Mouse (Mus musculus) heart, embryonic 13.5 days (tissue): ENCODE data around the gene Hhat. TPM values are rescaled to one million over a fixed set of nuclear protein-coding genes. Genes with fewer than 3 reads are reported as not detected.

Source experiments
- ATAC-seq: fragments of 200-750 bp; cut with Nextera tagmentation; 2 replicates; pipeline ENCODE4 v1.8.0; 2017; ENCODE audit warnings: moderate TSS enrichment; ENCODE audit not compliant: insufficient number of reproducible peaks, low FRiP score, low TSS enrichment; ENCODE audit errors: extremely low read depth
- H3K27ac ChIP-seq: fragments of 300-500 bp; sonication (generic); replicated peaks from 2 replicates; pipeline ENCODE4 v1.5.1; 2015; ENCODE audit warnings: moderate library complexity, mild to moderate bottlenecking, inconsistent platforms
- H3K27me3 ChIP-seq: fragments of 300-500 bp; sonication (generic); replicated peaks from 2 replicates; pipeline ENCODE4 v1.6.1; 2015; ENCODE audit warnings: mild to moderate bottlenecking, inconsistent platforms
- H3K36me3 ChIP-seq: fragments of 300-500 bp; sonication (generic); 2 replicates; pipeline ENCODE4 v1.6.1; 2015; ENCODE audit warnings: mild to moderate bottlenecking, inconsistent platforms
- H3K4me1 ChIP-seq: fragments of 300-500 bp; sonication (generic); 2 replicates; pipeline ENCODE4 v1.6.1; 2015; ENCODE audit warnings: inconsistent platforms
- H3K4me2 ChIP-seq: fragments of 300-500 bp; sonication (generic); 2 replicates; pipeline ENCODE4 v1.6.1; 2015; ENCODE audit warnings: inconsistent platforms, mild to moderate bottlenecking, moderate library complexity
- H3K4me3 ChIP-seq: fragments of 300-500 bp; sonication (generic); 2 replicates; pipeline ENCODE4 v1.5.1; 2015; ENCODE audit warnings: moderate library complexity, mild to moderate bottlenecking, inconsistent platforms
- H3K9ac ChIP-seq: fragments of 300-500 bp; sonication (generic); 2 replicates; pipeline ENCODE4 v1.6.1; 2015; ENCODE audit warnings: inconsistent platforms, mild to moderate bottlenecking, moderate library complexity
- H3K9me3 ChIP-seq: fragments of 300-500 bp; sonication (generic); 2 replicates; pipeline ENCODE4 v1.6.1; 2016; ENCODE audit warnings: inconsistent platforms
- WGBS: fragments of 180-500 bp; shearing (Covaris S2); methylation state at CpG from one replicate; pipeline ENCODE4 v1.1.7; 2015; ENCODE audit warnings: mixed read lengths; 5-methylcytosine and 5-hydroxymethylcytosine counted together
- polyA plus RNA-seq: library from polyadenylated mRNA; unstranded; fragments of >200 nt; fragmentation: Nextera tagmentation; extraction: Ambion mirVana; gene quantifications from 2 replicates; pipeline ENCODE4 v1.2.1, GENCODE M21; 2015

The Hhat gene
- polyA plus RNA-seq, 1 experiment from 2014 or later = 6.3 TPM

DNA sequence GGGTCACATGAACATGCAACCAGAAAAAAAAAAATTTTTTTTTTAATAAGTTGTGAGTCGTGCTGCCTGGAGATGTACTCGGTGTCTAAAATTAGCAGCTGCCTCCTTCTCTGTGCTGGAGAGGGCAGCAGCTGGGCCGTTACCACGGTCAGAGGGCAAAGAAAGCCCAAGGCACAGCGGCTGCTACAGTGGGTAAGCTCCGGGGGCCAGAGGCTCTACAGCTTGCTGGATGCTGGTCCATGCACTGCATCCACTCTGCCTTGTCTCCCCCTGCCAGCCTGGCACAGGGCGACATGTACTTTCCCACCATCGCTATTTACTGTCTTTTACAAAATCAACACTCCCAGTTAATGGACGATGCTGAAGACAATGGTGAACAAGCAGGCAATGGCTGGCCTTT lies 226.9 kb downstream of the Hhat start:
- Histone ChIP-seq H3K27ac (no peak overlapping the region), H3K9ac (no peak overlapping the region), H3K4me3 (no peak overlapping the region), H3K36me3 (no peaks in the 10 kb centered on the region), H3K4me1 (peaks cover 10% of the 10 kb centered on the region), H3K27me3 (no peaks in the 10 kb centered on the region), H3K9me3 (no peaks in the 10 kb centered on the region), H3K4me2 (no peak overlapping the region)
- WGBS = 59% methylated on average over 9 of the region's 9 CpGs
- no peak for ATAC-seq

DNA sequence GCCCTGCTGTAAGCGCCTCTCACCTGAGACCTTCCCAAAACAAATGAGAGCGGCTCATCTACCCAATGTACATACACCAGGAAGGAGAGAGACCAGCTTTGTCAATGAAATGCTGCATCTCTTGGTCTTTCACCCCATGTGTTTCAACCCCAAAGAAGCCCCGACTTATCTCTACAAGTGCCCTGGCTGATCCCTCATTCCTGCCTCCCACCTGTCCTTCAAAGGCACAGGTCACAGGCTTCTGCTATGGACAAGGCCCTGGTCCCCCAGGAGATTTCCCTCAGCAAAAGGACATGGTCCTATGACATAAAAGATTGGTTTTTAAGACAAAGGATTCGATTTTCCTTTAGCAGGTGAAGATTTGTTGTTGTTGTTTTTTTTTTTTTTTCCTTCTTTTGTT lies 227.3 kb downstream of the Hhat start:
- Histone ChIP-seq H3K36me3 (no peaks in the 10 kb centered on the region), H3K4me3 (no peak overlapping the region), H3K9ac (no peak overlapping the region), H3K4me1 (peaks cover 10% of the 10 kb centered on the region), H3K27ac (no peak overlapping the region), H3K4me2 (no peak overlapping the region), H3K27me3 (no peaks in the 10 kb centered on the region), H3K9me3 (no peaks in the 10 kb centered on the region)
- ATAC-seq = no peak
- WGBS = 76% methylated on average over 4 of the region's 4 CpGs

DNA sequence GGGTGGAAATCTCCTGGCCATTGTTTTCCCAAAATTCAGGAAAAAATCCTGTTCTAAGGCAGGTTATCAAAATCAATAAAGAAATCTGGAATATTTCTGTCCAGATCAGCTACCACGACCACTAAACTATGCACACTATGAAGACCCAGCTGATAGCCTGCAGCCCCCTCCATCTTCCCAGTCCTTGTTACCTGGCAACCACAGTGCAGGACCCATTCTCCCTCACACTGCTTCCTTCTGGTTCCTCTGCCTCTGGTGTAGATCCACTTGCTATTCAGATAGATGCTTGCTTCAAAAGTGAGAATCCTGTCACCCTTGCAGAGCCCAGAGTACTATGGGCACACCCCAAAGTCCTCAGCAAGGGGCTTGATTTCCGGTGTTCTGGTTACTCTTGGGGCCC lies 228.9 kb downstream of the Hhat start:
- H3K27ac ChIP-seq = no peak overlapping the region
- whole genome bisulfite sequencing = 54% methylated on average over 2 of the region's 2 CpGs
- H3K4me2 ChIP-seq = no peak overlapping the region
- no peak overlapping the region for H3K9ac ChIP-seq
- ATAC-seq = no peak
- no peaks in the 10 kb centered on the region for H3K27me3 ChIP-seq
- H3K4me3 ChIP-seq = no peak overlapping the region
- H3K9me3 ChIP-seq = no peaks in the 10 kb centered on the region
- H3K4me1 ChIP-seq = peaks cover 10% of the 10 kb centered on the region
- H3K36me3 ChIP-seq = no peaks in the 10 kb centered on the region

DNA sequence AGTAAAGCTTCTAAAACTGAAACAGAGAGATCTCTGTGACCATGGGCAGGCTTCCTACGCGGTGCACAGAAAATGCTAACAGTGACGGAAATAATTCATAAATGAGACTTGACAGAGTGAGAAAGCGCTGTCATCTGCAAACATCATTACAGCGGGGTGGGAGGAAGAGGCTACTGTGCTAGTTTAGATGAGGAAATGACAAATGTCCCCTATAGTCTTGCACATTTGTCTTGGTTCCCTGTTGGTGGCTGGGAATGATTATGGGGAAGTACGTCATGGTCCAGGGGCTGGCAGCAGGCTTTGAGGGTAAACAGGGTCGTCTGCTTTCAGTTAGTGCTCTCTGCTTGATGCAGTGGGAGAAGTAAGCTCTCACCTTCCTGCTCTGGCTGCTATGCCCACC lies 233.9 kb downstream of the Hhat start:
- Histone ChIP-seq H3K4me3 (no peak overlapping the region), H3K4me2 (no peak overlapping the region), H3K27me3 (no peaks in the 10 kb centered on the region), H3K36me3 (no peaks in the 10 kb centered on the region), H3K9me3 (no peaks in the 10 kb centered on the region), H3K9ac (no peak overlapping the region), H3K4me1 (peaks cover 3% of the 10 kb centered on the region), H3K27ac (no peak overlapping the region)
- ATAC-seq = no peak
- WGBS = 68% methylated on average over 7 of the region's 7 CpGs

DNA sequence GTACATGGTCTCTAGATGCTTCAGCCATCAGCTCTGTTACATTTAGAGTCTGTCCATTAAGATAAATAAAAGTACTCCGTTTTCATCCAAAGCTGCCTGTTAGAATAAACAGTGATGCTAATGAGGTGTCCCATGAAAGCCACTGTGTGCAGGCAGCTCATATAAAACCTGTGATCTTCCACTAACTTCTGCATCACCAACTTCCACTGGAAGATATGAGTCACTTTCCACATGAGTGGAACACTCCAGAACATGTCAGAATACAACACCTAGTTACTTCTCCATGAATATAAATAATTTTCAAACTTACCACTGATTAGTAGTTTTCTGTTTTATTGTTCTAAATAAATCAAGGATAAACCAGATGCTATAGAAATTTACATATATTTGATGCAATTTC lies 234.6 kb downstream of the Hhat start:
- no peak overlapping the region for H3K27ac ChIP-seq
- no peak overlapping the region for H3K9ac ChIP-seq
- H3K36me3 ChIP-seq = no peaks in the 10 kb centered on the region
- H3K4me2 ChIP-seq = no peak overlapping the region
- peaks cover 9% of the 10 kb centered on the region for H3K4me1 ChIP-seq
- no peak overlapping the region for H3K4me3 ChIP-seq
- H3K9me3 ChIP-seq = no peaks in the 10 kb centered on the region
- 50% methylated on average over 1 of the region's 1 CpGs for WGBS
- H3K27me3 ChIP-seq = no peaks in the 10 kb centered on the region
- ATAC-seq = no peak

DNA sequence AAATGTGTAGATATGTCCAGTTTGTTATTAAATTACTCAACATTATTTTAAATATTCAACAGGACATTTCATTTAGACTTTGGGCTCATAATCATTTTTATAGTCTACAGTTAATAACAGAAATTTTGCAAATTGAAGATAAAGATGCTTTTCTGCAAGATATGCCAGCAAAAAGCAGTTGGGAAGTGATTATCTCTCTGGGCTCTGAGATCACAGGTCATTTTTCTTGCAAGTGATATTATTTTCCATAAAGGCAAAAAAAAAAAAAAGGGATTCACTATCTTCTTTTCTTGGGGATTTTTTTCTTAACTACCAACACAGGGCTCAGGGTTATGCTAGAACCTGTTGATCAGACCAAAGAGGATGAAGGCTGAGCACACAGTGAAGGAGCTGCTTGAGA lies 238.0 kb downstream of the Hhat start:
- ATAC-seq = no peak

DNA sequence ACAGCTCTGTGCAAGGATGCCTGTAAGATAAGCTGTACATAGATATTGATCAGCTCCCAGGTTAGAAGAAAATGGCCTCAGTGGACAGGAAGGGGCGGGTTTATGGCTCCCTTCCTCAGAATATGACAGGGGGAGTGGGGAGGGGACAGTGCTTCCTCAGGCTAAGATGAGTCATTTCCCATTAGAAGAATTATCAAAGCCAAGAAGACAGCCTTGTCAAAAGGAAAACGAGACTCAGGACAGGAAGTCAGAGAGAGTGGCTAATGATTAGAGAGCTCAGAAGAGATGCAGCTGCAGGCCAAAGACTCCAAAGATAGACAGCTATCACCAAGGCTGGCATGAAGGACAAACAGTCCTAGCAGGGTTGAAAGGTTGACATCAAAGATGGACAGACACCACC lies 238.8 kb downstream of the Hhat start:
- H3K4me2 ChIP-seq = no peak overlapping the region
- no peak overlapping the region for H3K27ac ChIP-seq
- H3K9me3 ChIP-seq = peaks cover 4% of the 10 kb centered on the region; the same call in 1 of the 2 replicates
- no peaks in the 10 kb centered on the region for H3K36me3 ChIP-seq
- peaks cover 17% of the 10 kb centered on the region for H3K4me1 ChIP-seq
- H3K9ac ChIP-seq = no peak overlapping the region
- no peak overlapping the region for H3K4me3 ChIP-seq
- no peaks in the 10 kb centered on the region for H3K27me3 ChIP-seq
- no peak for ATAC-seq
- 37% methylated on average over 2 of the region's 2 CpGs for WGBS

More for the DNA sequence above, 238.0 kb downstream of the Hhat start:
- Histone ChIP-seq H3K4me2 (no peak overlapping the region), H3K9ac (no peak overlapping the region), H3K27ac (no peak overlapping the region), H3K4me1 (peaks cover 16% of the 10 kb centered on the region), H3K4me3 (no peak overlapping the region), H3K9me3 (peaks cover 4% of the 10 kb centered on the region; the same call in 1 of the 2 replicates), H3K27me3 (no peaks in the 10 kb centered on the region), H3K36me3 (no peaks in the 10 kb centered on the region)

DNA sequence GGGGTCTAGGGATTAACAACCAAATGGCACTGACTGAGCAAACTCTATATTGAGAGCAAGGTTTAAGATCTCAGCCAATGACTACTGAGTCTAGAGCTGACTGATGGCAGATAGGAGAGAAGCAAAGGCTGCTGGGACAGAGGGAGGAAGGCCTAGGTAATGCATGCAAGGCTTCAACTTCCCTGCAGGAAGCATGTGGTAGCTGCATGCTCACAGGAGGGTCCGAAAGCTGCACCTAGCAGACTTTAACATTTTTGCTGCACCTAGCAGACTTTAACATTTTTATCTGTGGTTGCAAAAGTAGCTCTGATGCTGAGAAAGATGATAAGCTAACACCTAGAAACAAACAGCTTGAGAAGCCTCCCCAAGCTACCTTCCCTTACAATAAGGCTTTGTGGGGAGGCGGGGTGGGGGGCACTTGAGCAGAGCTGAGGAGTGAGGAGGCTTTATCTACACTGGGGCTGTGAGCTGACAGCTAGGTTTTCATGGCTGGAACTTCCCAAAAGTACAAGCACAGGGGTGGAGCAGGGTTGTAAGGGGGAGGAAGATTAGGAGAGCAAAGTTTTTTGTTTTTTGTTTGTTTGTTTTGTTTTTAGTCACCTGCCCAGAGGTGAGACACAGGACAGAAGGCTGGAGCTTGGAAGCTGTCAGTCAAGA lies 239.4 kb downstream of the Hhat start:
- 46% methylated on average over 2 of the region's 2 CpGs for WGBS
- no peak for ATAC-seq
- H3K27ac ChIP-seq = no peak overlapping the region

DNA sequence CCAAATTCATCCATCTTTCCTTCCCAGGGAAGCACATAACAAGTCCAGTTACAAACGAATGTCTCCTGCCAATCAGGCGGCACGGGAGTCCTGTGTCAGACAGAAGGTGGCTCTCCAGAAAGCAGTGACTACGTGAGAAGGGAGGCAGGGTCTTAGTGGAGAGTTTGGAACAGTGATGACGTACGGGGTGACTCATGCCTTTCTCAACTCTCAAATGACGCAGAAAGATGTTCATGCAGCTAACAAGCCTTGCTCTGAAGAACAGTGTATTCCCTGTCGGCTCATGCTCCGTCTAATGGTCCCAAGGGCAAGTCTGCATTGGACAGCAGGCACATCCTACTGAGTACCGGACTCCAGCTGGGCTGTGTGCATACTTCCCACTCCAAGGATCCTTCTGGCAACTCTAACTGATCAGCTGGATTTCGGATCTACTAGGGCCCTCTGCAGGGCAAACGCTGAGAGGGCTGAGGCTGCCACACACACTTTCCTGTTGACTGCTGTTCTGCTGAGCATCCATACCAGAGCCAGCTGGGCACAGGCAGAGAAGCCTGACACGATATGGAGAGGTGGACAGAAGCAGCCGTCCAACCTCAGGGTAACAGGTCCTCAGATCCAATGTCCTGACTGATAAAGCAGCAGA lies 245.2 kb downstream of the Hhat start:
- H3K9me3 ChIP-seq = peaks cover 4% of the 10 kb centered on the region; the same call in 1 of the 2 replicates
- H3K27me3 ChIP-seq = no peaks in the 10 kb centered on the region
- no peak overlapping the region for H3K9ac ChIP-seq
- no peak overlapping the region for H3K4me3 ChIP-seq
- 0 out of 2 replicates have a peak, but pooled peaks have one; percentile 37 for ATAC-seq
- no peaks in the 10 kb centered on the region for H3K36me3 ChIP-seq
- peaks cover 25% of the 10 kb centered on the region for H3K4me1 ChIP-seq
- H3K27ac ChIP-seq = no peak overlapping the region
- WGBS = 55% methylated on average over 14 of the region's 14 CpGs
- H3K4me2 ChIP-seq = no peak overlapping the region

More for the DNA sequence above, 239.4 kb downstream of the Hhat start:
- Histone ChIP-seq H3K9ac (no peak overlapping the region), H3K4me1 (peaks cover 17% of the 10 kb centered on the region), H3K4me3 (no peak overlapping the region), H3K27me3 (no peaks in the 10 kb centered on the region), H3K36me3 (no peaks in the 10 kb centered on the region), H3K9me3 (peaks cover 4% of the 10 kb centered on the region; the same call in 1 of the 2 replicates), H3K4me2 (no peak overlapping the region)

DNA sequence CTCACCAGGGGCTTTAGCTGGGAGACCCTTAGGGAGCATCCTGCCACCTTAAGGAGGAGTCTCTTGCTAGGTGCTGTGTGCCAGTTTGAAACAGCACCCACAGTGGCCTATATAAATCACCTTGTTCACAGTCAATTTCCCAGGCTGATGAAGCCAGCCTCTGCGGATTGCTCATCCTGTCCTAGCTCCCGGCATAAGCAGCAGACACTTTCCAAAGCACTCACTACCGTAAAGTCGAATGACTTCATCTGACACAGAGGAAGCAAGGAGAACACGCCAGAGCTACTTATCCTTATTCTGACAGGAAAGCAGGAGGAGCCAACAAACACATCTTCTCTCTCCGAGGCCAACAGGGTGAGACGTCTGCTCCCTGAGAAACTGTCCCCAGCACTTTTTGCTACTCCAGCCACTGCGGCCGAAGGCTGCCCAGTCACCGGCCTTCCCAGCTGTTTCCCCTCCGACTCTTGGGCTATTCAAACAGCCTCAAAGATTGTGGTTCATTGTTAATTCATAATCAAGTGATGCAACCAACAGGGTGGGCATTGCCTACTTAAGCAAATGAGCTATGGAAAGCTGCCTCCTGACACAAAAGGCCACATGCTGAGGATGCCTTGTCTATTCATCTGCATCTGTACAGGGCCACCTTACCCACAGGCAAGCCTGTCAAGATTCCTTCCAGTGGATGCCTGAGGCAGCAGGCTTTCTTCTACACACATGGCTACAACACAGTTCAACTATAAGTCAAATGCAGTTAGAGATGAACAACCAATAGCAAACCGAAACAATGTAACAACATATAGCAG lies 248.4 kb downstream of the Hhat start:
- H3K36me3 ChIP-seq = no peaks in the 10 kb centered on the region
- no peaks in the 10 kb centered on the region for H3K27me3 ChIP-seq
- no peak overlapping the region for H3K4me3 ChIP-seq
- no peak overlapping the region for H3K4me2 ChIP-seq
- H3K4me1 ChIP-seq = peaks cover 23% of the 10 kb centered on the region
- H3K9ac ChIP-seq = no peak overlapping the region
- ATAC-seq = no peak
- H3K9me3 ChIP-seq = no peaks in the 10 kb centered on the region
- H3K27ac ChIP-seq = 0 out of 2 replicates have a peak overlapping the region, but pooled peaks have one; percentile 21
- WGBS = 54% methylated on average over 12 of the region's 12 CpGs

DNA sequence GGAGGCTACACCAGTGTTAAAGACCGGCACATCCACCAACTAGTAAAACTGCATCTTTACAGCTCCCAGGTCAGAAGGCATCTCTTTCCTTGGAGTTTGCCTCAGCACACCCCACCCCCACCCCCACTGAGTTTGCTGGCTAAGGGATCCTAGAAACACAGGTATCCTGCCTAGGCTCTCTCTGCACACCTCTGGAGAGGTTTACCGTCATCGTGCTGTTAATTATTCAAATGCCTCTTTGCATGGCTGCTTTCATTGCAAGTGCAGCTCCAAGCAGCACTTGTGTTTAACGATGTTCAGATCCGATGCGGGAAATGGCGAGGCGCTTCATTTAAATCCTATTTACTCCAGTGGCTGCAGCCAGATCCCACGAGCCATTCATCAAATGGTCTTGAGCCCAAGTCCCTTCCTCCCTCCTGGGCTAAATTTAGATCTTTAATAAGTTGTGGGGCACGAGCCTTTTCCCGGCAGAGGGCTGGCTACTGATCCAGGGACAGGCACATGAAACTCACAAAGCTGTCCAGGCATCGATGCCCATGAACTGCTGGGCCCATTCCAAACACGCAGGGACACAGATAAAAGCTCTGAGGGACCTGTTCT lies 250.1 kb downstream of the Hhat start:
- WGBS = 42% methylated on average over 13 of the region's 13 CpGs
- Histone ChIP-seq H3K9ac (no peak overlapping the region), H3K4me1 (peaks cover 23% of the 10 kb centered on the region), H3K27ac (no peak overlapping the region), H3K27me3 (no peaks in the 10 kb centered on the region), H3K36me3 (no peaks in the 10 kb centered on the region), H3K4me2 (peak overlapping the region; percentile 33), H3K9me3 (no peaks in the 10 kb centered on the region), H3K4me3 (no peak overlapping the region)
- ATAC-seq = no peak
